In the genomic region with DNA sequence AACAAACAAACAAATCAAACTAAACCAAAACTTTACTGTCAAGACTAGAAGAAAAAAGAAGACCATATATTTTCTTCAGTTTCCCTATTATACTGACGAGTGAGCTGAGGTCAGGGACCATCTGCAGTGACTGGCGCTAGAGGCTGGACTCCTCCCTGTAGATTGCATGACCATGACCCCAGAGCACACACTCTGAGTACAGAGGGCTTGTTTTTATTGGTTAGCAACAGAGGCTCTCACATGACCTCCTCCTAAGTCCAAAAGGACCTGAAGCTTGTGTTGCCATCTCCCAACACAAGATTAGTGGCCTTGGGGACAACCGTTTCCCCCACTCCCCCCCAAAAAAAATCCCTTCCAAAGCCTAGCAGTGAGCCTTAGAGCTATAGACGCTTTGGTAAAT, we compare ENCODE assay signal across 12 mouse cellular contexts. TPM values are rescaled to one million over a fixed set of nuclear protein-coding genes. Genes with fewer than 3 reads are reported as not detected.
DNase-seq lines count a peak whose midpoint lies in the region; ATAC-seq and TF ChIP-seq lines count a peak whose summit lies in the region.
"Had no signal": no experiment of that assay in that cellular context is flagged by ENCODE, and none has a peak within 500 bp of the region (broad histone marks: within the 10 kb centered on the region; RNA-seq: fewer than 3 reads in every experiment).

No protein-coding gene starts in this region.

- H3K9me3 ChIP-seq in forebrain, postnatal 0 days (ENCODE audit: low read length): no peaks in the 10 kb centered on the region
- no peaks in the 10 kb centered on the region for H3K9me3 ChIP-seq in liver, embryonic 14.5 days (ENCODE audit: control insufficient read depth, low read length)

- 69% methylated on average over 4 of the region's 4 CpGs for WGBS in forebrain, postnatal 0 days
- 65% methylated on average over 4 of the region's 4 CpGs for WGBS in liver, embryonic 14.5 days (ENCODE audit: insufficient replicate concordance)

- H3K4me1 ChIP-seq in forebrain, postnatal 0 days (ENCODE audit: insufficient read depth): no peaks in the 10 kb centered on the region
- peaks cover 0 to 13% of the 10 kb centered on the region in 2 experiments; a peak in 2 of 4 replicates for H3K4me1 ChIP-seq in liver, embryonic 14.5 days (replicated peaks; ENCODE audit: control insufficient read depth in 2 of 2, insufficient read depth in 2 of 2, low read length in 1 of 2)

- H3K27ac ChIP-seq in gastrocnemius, adult 2 months: peak overlapping the region; percentile 81
- peak overlapping the region; percentile 86; the same call in 1 of the 2 replicates for H3K27ac ChIP-seq in left cerebral cortex, adult 2 months
- H3K27ac ChIP-seq in forebrain, postnatal 0 days (ENCODE audit: low read depth, low read length): peak overlapping the region; percentile 45
- H3K27ac ChIP-seq in liver, embryonic 14.5 days: peak overlapping the region; percentile 43

- H3K36me3 ChIP-seq in forebrain, postnatal 0 days (ENCODE audit: insufficient read depth): peaks cover 53% of the 10 kb centered on the region
- H3K36me3 ChIP-seq in liver, embryonic 14.5 days (replicated peaks; ENCODE audit: control insufficient read depth, insufficient read depth, low read depth): no peaks in the 10 kb centered on the region

- H3K4me3 ChIP-seq in gastrocnemius, adult 2 months: peak overlapping the region; percentile 56
- H3K4me3 ChIP-seq in left cerebral cortex, adult 2 months: no peak overlapping the region
- H3K4me3 ChIP-seq in forebrain, postnatal 0 days (ENCODE audit: low read depth, low read length): no peak overlapping the region
- H3K4me3 ChIP-seq in liver, embryonic 14.5 days (ENCODE audit: insufficient read depth in 1 of 2, low read depth in 2 of 2, low read length in 2 of 2): no peak overlapping the region

- no peaks in the 10 kb centered on the region for H3K27me3 ChIP-seq in forebrain, postnatal 0 days (ENCODE audit: insufficient read depth, low read length)
- H3K27me3 ChIP-seq in liver, embryonic 14.5 days (ENCODE audit: control insufficient read depth, insufficient read depth, low read length): no peaks in the 10 kb centered on the region
- H3K27me3 ChIP-seq: CH12.LX had no signal

- peak; percentile 50 for DNase-seq in gastrocnemius, adult 2 months
- no peak for DNase-seq in gastrocnemius, adult 8-10 months (ENCODE audit: low spot score in 2 of 2)
- DNase-seq in left cerebral cortex, adult 2 months (ENCODE audit: extremely low spot score in 1 of 2, low spot score in 2 of 2): no peak
- no peak for DNase-seq in left cerebral cortex, postnatal 14 days (ENCODE audit: low spot score in 2 of 2)
- no peak for DNase-seq in forebrain, postnatal 0 days
- DNase-seq in liver, embryonic 14.5 days (ENCODE audit: low read depth in 3 of 3, low spot score in 3 of 3): no peak
- DNase-seq in frontal cortex, postnatal 36 days (ENCODE audit: low spot score in 2 of 2): no peak
- DNase-seq: thymus, adult 18-20 months had no signal

- TF ChIP-seq CTCF in gastrocnemius, adult 2 months (IDR thresholded peaks at IDR 0.05): no peak
- no peak for TF ChIP-seq CTCF in left cerebral cortex, adult 2 months (IDR thresholded peaks at IDR 0.05)
- TF ChIP-seq CTCF in forebrain, postnatal 0 days (IDR thresholded peaks at IDR 0.05; ENCODE audit: low read depth): no peak
- no peak for TF ChIP-seq CTCF in liver, embryonic 14.5 days (IDR thresholded peaks at IDR 0.05; ENCODE audit: low read depth)

- intact Hi-C loops in gastrocnemius, adult 2 months (cut with DNase I): no loop called here
- intact Hi-C loops in left cerebral cortex, adult 2 months (cut with DNase I): no loop called here
- intact Hi-C loops in left cerebral cortex, postnatal 14 days (cut with DNase I): no loop called here

- TF ChIP-seq EP300 in liver, embryonic 14.5 days (IDR thresholded peaks at IDR 0.05; ENCODE audit: low read depth): no peak

- H3K9ac ChIP-seq in forebrain, postnatal 0 days: no peak overlapping the region
- H3K9ac ChIP-seq in liver, embryonic 14.5 days (replicated peaks): no peak overlapping the region

- no peak overlapping the region for H3K4me2 ChIP-seq in forebrain, postnatal 0 days (ENCODE audit: low read depth)
- no peak overlapping the region for H3K4me2 ChIP-seq in liver, embryonic 14.5 days (ENCODE audit: low read depth)

- ATAC-seq in forebrain, postnatal 0 days: peak; percentile 12; the same call in 1 of the 2 replicates
- no peak for ATAC-seq in liver, embryonic 14.5 days (ENCODE audit: insufficient read depth)
- ATAC-seq: hindbrain, embryonic 16.5 days had no signal

RNA-seq across cellular contexts. Expression of a gene that starts 10.3 kb away (rescaled TPM):
- 10 to 100 TPM; 55.4 to 59.0 TPM for total RNA-seq in gastrocnemius, adult 2 months (2021)
- 10 to 100 TPM; 44.5 to 64.1 (median 50.8) TPM for total RNA-seq in gastrocnemius, adult 8-10 months (2022)
- total RNA-seq in left cerebral cortex, adult 2 months (2021): 10 to 100 TPM; 85.7 to 98.9 TPM
- 10 to 100 TPM; 50.3 to 55.3 TPM for total RNA-seq in left cerebral cortex, postnatal 14 days (2021)
- 7.5 and 9.2 TPM in 2 replicates for total RNA-seq in forebrain, postnatal 0 days (2014; rRNA removed)
- 18.8 and 20.4 TPM in 2 replicates for polyA plus RNA-seq in forebrain, postnatal 0 days (2015; fragmentation: Nextera tagmentation; extraction: Ambion mirVana)
- polyA plus RNA-seq in liver, embryonic 14.5 days (2012; rRNA removed): 20.4 and 34.9 TPM in 2 replicates
- 7.2 and 8.1 TPM in 2 replicates for polyA plus RNA-seq in liver, embryonic 14.5 days (2014; fragmentation: Nextera tagmentation; extraction: Ambion mirVana)

RNA-seq across cellular contexts. Expression of a gene that starts 10.5 kb away (rescaled TPM):
- total RNA-seq in gastrocnemius, adult 2 months (2021): 1 to 10 TPM; 1.0 TPM
- 1 to 10 TPM in 1 of 4 experiments, under 1 TPM in 3; 0.53 to 1.0 (median 0.75) TPM for total RNA-seq in gastrocnemius, adult 8-10 months (2022)
- 100 to 1,000 TPM; 449 to 456 TPM for total RNA-seq in left cerebral cortex, adult 2 months (2021)
- 100 to 1,000 TPM; 401 to 404 TPM for total RNA-seq in left cerebral cortex, postnatal 14 days (2021)
- total RNA-seq in forebrain, postnatal 0 days (2014; rRNA removed): 37.9 and 51.3 TPM in 2 replicates
- polyA plus RNA-seq in forebrain, postnatal 0 days (2015; fragmentation: Nextera tagmentation; extraction: Ambion mirVana): 38.5 and 58.4 TPM in 2 replicates
- 0.95 and 1.1 TPM in 2 replicates for polyA plus RNA-seq in liver, embryonic 14.5 days (2012; rRNA removed)
- polyA plus RNA-seq in liver, embryonic 14.5 days (2014; fragmentation: Nextera tagmentation; extraction: Ambion mirVana): 0.05 and 0.21 TPM in 2 replicates

RNA-seq across cellular contexts. Expression of a gene that starts 13.4 kb away (rescaled TPM):
- total RNA-seq in gastrocnemius, adult 2 months (2021): 1 to 10 TPM; 4.7 to 6.2 TPM
- 1 to 10 TPM; 1.5 to 4.2 (median 1.9) TPM for total RNA-seq in gastrocnemius, adult 8-10 months (2022)
- total RNA-seq in left cerebral cortex, adult 2 months (2021): 1 to 10 TPM; 4.2 to 4.5 TPM
- 1 to 10 TPM; 4.8 to 6.0 TPM for total RNA-seq in left cerebral cortex, postnatal 14 days (2021)
- 7.1 and 8.4 TPM in 2 replicates for total RNA-seq in forebrain, postnatal 0 days (2014; rRNA removed)
- polyA plus RNA-seq in forebrain, postnatal 0 days (2015; fragmentation: Nextera tagmentation; extraction: Ambion mirVana): 8.4 and 8.7 TPM in 2 replicates
- polyA plus RNA-seq in liver, embryonic 14.5 days (2012; rRNA removed): 44.8 and 45.5 TPM in 2 replicates
- polyA plus RNA-seq in liver, embryonic 14.5 days (2014; fragmentation: Nextera tagmentation; extraction: Ambion mirVana): 44.8 and 45.5 TPM in 2 replicates

RNA-seq across cellular contexts. Expression of a gene that starts 28.4 kb away (rescaled TPM):
- total RNA-seq in gastrocnemius, adult 2 months (2021): 1 to 10 TPM; 1.9 to 2.1 TPM
- total RNA-seq in gastrocnemius, adult 8-10 months (2022): 1 to 10 TPM; 1.6 to 2.3 (median 2.1) TPM
- total RNA-seq in left cerebral cortex, adult 2 months (2021): 1 to 10 TPM; 4.2 to 4.3 TPM
- 1 to 10 TPM; 1.7 TPM for total RNA-seq in left cerebral cortex, postnatal 14 days (2021)
- total RNA-seq in forebrain, postnatal 0 days (2014; rRNA removed): 0.05 TPM in 1 of 2 replicates, not detected in the other
- polyA plus RNA-seq in forebrain, postnatal 0 days (2015; fragmentation: Nextera tagmentation; extraction: Ambion mirVana): not detected in 2 replicates
- 1.2 TPM in 1 of 2 replicates, not detected in the other for polyA plus RNA-seq in liver, embryonic 14.5 days (2012; rRNA removed)
- polyA plus RNA-seq in liver, embryonic 14.5 days (2014; fragmentation: Nextera tagmentation; extraction: Ambion mirVana): not detected in 2 replicates
- total RNA-seq: megakaryocyte progenitor cell, adult 5-6 weeks had no signal
- polyA plus RNA-seq: frontal cortex, adult 2 months; hindbrain, embryonic 16.5 days had no signal

RNA-seq across cellular contexts. Expression of a gene that starts 37.4 kb away (rescaled TPM):
- total RNA-seq in gastrocnemius, adult 2 months (2021): 10 to 100 TPM; 15.3 to 20.8 TPM
- 10 to 100 TPM; 16.4 to 22.8 (median 18.6) TPM for total RNA-seq in gastrocnemius, adult 8-10 months (2022)
- total RNA-seq in left cerebral cortex, adult 2 months (2021): 10 to 100 TPM; 48.8 to 55.2 TPM
- total RNA-seq in left cerebral cortex, postnatal 14 days (2021): 10 to 100 TPM; 43.3 to 44.9 TPM
- total RNA-seq in forebrain, postnatal 0 days (2014; rRNA removed): 18.2 and 20.7 TPM in 2 replicates
- 13.2 and 13.7 TPM in 2 replicates for polyA plus RNA-seq in forebrain, postnatal 0 days (2015; fragmentation: Nextera tagmentation; extraction: Ambion mirVana)
- polyA plus RNA-seq in liver, embryonic 14.5 days (2012; rRNA removed): 5.7 TPM in 2 replicates
- 10.5 and 12.3 TPM in 2 replicates for polyA plus RNA-seq in liver, embryonic 14.5 days (2014; fragmentation: Nextera tagmentation; extraction: Ambion mirVana)

Comparison
In these comparisons a context has a peak if more than half of its experiments do, and no peak if none do; other contexts are left out.
1. RNA of a gene that starts 10.5 kb away (total RNA-seq): 449 to 456 TPM in left cerebral cortex, adult 2 months, 401 to 404 TPM in left cerebral cortex, postnatal 14 days and 37.9 to 51.3 TPM in forebrain, postnatal 0 days; 1.0 TPM in gastrocnemius, adult 2 months and 0.53 to 1.0 TPM in gastrocnemius, adult 8-10 months; every median in the first group is over 10 times any median in the second.
2. Peak in every context shown above with its lines, with median percentiles within 50 percentile points of each other: H3K27ac ChIP-seq.